Mouse (Mus musculus) left cerebral cortex, postnatal 4 days (tissue): ENCODE data around the gene Nlrc3. TPM values are rescaled to one million over a fixed set of nuclear protein-coding genes. Genes with fewer than 3 reads are reported as not detected.

Experiments
- DNase-seq: peaks from one replicate; pipeline ENCODE4 v3.0.0-alpha.2; 2022
- intact Hi-C: fragments of 180-260 bp; cut with DNase I; formaldehyde crosslinking; loops from one replicate; pipeline ENCODE4 v1.15.1; 2025
- microRNA-seq: library from miRNA; unstranded; fragments of <30 nt; microRNA quantifications from one replicate; pipeline ENCODE4 v1.2.0, GENCODE M21; 2022
- total RNA-seq, 2 experiments: library from RNA; stranded (reverse); gene quantifications; 2 replicates each; pipeline ENCODE4 v1.2.3; 2021

Gene Nlrc3
- total RNA-seq, 2 experiments from 2014 or later, result 2.6 to 2.9 TPM

DNA sequence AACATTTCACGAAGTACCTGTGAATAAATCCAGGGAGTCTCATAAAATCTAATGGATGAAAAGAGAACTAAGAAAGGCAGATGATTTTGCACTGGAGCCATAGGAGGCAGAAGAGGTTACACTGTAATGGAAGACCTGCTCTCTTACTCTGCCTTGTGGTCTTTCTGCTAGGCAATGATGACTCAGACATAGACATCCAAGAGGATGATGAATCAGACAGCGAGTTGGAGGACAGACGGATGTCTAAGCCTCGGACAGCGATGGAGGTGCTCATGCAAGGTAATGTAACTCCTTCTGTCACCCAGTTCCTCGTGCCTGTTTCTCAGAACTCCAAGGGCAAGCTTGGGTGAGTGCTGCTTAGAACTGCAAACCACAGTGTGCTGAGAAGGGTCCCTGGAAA, 42.9 kb downstream of the Nlrc3 start:
- intact Hi-C loops, result no loop called here
- DNase-seq, result no peak

DNA sequence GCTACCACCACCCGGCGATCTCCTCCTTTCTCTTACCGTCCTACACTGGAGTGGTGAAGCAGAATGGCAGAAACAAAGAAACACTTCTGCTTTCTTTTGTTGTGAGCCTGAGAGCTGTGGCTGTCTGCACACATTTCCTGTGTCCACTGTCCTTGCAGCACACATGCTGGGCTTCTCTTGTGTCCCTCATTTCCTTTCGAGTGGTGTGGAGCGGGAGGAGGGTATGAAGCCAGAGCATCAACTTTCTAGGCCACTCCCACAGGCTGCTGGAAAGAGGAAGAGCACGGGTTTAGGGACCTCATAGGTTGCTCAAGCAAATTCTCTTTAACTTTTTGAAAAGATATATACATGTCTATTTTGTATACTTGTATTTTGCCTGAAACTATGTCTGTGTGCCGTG, 47.3 kb downstream of the Nlrc3 start:
- intact Hi-C loops, result loop anchor here (10.0 kb wide), 1 partner anchor 66 kb away; no protein-coding TSS in a partner anchor
- DNase-seq, result no peak

DNA sequence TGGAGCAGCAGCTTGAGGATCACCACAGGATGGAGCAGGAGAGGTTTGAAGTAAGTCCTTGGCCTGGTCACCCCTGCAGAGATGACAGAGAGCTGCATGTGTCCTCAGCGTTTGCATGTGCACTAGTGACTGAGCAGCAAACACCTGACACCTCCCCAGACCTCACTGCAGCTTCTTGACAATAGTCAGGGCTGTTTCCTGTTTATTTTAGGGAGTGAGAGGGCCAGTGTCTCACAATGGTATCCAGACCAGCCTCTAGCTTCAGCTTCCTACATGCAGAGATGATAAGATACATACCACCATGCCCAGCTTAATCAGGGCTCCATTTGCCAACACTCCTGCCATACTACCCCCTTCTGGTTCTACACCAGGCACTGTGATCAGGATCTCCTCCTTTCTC, 47.9 kb downstream of the Nlrc3 start:
- no peak for DNase-seq

DNA sequence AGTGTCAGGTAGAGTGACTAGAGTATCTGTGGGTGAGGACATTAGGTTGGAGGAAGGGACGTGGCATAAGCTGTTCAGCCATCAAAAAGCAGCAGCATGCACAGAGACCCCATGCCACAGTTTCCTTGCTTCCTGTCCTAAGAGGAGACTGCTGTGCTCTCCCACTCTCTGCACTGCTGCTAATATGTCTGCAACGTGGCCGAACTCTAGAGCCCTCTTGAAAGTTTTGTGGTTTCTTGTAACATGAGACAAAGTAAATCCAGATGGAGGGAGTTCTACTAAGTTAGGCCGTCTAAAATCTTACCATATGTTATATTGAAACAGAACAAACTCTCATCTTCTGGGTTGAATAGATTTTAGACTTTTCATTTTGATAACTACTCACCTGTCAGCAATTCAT, 52.5 kb downstream of the Nlrc3 start:
- DNase-seq, result no peak
- intact Hi-C loops, result loop anchor here (10.0 kb wide), 1 partner anchor 71 kb away; no protein-coding TSS in a partner anchor

More for the DNA sequence above, 47.9 kb downstream of the Nlrc3 start:
- intact Hi-C loops, result loop anchor here (10.0 kb wide), 1 partner anchor 66 kb away; no protein-coding TSS in a partner anchor

DNA sequence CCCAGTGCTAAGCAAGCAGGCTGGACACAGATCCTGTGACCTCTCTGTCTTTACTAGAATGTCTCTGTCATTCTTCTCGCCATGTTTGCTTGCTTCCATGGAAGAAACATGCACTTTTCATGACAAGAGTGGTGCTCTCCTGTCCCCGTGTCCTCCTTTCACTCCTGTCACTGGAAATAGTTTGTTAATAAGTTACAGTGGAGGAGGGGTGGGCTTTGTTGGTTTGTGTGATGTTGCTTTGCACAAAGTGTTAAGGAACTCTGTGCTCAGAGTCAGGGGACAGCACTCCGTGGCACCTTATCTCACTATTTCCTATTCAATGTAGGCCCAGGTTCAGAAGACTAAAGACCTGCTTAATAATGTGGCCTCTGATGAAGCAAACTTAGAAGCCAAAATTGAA, 52.9 kb downstream of the Nlrc3 start:
- intact Hi-C loops, result loop anchor here (10.0 kb wide), 1 partner anchor 71 kb away; no protein-coding TSS in a partner anchor

DNA sequence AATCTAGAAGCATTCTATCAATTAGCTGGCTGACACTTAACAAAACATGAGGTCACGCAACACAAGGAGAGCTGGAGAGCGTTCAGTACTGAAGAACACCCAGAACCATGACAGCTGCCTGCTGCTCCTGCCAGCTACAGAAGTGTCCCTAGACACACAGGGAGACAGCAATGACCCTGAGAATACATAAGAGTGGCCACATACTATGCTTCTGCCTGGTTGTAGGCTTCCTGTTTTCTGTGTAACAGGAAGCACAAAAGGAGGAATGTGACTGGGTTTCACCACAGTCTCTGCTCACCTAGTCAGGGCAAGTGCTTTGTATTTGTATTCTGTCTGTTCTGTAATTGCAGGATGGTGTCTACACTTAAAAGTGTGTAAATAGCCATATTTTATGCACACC, 55.7 kb downstream of the Nlrc3 start:
- no peak for DNase-seq
- intact Hi-C loops, result loop anchor here (10.0 kb wide), 1 partner anchor 74 kb away; no protein-coding TSS in a partner anchor

More for the DNA sequence above, 52.9 kb downstream of the Nlrc3 start:
- DNase-seq, result no peak

DNA sequence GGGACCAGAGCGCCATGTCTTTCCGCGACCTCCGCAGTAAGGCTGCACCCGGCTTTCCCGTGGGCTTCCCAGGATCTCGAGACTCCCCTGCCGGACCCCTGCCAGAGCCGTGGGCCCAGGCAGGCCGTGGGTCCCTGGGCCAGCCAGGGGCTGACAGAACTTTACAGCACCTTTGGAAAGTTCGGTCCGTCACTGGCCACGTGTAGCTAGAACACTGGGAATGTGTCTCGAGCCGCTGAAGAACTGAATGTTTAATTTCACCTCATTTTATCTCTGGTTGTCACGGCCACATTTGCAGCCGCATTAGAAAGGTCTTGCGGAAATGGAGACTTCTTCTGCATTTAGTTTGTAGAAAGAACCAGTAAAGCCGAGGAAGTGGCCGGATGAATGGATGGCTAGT, 67.3 kb downstream of the Nlrc3 start:
- no peak for DNase-seq
- intact Hi-C loops, result no loop called here

DNA sequence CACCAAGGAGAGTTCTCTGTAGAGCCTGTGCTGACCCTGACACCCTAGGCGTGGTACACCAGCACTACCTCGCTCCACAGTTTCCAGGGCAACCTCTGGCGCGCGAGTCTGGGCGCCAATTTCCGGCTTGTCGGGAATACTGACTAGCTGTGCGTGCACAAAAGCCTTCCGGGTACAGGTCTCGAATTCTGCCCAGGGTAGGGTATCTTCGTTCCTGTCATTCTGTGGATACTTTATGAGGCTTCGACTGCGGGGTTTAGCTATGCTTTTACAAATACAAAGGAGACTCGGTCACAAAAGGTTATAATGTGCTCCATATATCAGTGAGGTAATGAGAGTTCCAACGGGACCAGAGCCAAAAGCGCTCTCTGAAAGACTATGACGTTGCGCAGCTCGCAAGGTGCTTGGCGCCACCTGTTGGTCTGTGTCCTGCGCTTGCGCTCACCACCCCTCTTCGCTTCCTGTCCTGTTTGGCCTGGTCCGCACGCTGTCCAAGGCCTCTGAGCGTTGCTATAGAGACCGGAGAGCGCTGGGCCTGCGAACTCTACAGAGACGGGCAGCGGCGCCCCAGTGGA, 67.8 kb downstream of the Nlrc3 start, which contains the start of the genes 1700037C18Rik and Cluap1:
1700037C18Rik (minus strand) TSS at position 153 of the 575 bp plus-strand sequence.
Cluap1 (plus strand) TSS at position 265 of the 575 bp plus-strand sequence.
- intact Hi-C loops, result no loop called here
- peak; percentile 94 for DNase-seq

DNA sequence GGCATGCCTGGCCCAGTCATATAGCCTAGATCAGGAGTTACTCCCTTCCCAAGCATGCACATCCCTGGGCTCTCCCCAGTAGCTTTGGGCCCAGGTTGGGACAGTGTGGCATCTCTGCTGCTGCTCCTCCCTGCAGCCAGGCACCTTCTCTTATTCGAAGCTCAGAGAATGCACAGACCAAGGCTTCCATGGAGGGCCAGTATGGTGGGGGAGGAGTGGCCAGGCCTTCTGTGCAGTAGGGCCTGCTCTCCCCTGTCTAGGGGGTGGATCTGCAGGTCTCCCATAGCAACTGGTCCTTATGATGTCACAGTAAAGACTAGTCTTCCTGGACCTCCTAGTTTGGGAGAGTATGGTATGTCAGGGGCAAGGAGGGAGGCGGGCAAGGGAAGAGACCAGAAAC, 69.0 kb downstream of the Nlrc3 start:
- intact Hi-C loops, result no loop called here
- no peak for DNase-seq

DNA sequence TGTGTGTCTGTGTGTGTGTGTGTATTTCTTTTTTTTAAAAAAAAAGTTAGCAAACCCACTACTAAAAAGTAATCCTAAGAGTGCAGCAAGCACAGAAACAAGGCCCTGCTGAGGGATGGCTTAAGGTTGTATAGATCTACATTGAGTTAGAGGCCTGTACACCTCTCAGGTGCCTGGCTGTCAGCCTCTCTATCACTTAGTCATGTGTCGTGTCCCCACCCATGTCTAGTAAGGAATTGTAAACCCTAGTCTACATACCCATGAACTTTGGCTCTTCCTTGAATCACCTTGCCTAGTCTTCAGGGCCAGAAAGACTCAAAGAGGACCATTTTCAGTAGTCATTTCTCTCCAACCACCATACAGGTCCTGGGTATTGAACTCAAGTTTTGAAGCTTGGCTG, 79.9 kb downstream of the Nlrc3 start:
- DNase-seq, result no peak
- intact Hi-C loops, result no loop called here

DNA sequence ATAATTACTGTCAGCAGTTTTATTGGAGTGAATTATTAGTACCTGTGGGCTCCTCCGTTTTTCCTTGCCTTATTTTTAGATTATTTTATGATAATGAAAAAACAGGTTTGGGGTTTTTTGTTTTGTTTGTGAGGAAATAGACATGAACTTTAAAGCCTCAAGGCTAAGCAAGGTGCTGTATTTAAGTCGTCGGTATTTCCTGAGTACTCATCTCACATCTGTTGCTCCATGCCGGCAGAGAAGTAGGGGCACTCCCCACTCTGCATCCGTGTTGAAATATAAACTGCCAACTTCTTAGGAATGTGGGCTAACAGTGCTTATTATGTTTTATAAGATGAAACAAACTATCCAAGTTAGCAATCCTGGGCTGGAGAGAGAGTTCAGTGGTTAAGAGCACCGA, 80.4 kb downstream of the Nlrc3 start:
- no peak for DNase-seq
- intact Hi-C loops, result no loop called here

DNA sequence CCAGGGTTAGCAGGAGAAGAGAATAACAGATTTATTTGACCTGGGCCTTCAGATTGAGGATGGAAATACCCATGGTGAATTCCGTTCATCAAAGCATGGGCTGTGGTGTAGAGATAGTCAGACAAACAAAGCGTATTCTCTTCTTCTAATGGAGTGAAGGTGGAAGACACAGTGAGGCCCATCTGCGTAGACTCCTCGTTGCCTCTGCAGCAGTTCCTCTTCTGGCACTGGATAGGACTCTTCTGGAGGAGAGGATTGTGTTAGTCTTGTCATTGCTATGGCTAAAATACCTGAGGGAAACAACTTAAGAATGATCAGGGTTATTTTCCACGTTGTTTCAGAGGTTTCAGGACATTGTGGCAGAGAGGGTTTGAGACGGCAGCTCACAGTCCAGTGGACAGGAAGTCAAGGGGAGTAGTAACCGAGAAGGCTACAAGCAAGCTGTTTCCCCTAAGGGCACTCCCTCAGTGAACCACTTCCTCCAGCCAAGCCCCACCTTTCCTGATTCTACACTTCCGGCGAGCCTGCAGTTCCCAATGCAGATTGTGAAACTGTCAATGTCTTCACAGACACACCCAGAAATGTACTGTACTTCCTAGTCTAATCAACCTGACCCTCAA, 81.1 kb downstream of the Nlrc3 start:
- no peak for DNase-seq
- intact Hi-C loops, result no loop called here

Small RNA genes lying within 50 kb of the gene (microRNA-seq; reads per million reads assigned to microRNA genes)
- gene Gm23493, result not detected

Other genes with a start within 250 kb of the Nlrc3 start
- 10 to 100 TPM; 24.9 to 26.9 TPM for gene Zfp263, start 232.5 kb downstream of the Nlrc3 start, total RNA-seq
- not detected for gene Olfr15, start 145.8 kb downstream of the Nlrc3 start, total RNA-seq
- gene Zfp174, start 129.4 kb downstream of the Nlrc3 start, total RNA-seq, result 1 to 10 TPM; 5.9 to 6.1 TPM
- 10 to 100 TPM; 97.5 to 98.2 TPM for gene Naa60, start 104.3 kb downstream of the Nlrc3 start, total RNA-seq
- 10 to 100 TPM; 32.6 to 34.9 TPM for gene Zfp597, start 92.1 kb downstream of the Nlrc3 start, total RNA-seq
- 1 to 10 TPM in 1 of 2 experiments, under 1 TPM in 1; 0.64 to 1.3 TPM for gene Gm20695, start 92.0 kb downstream of the Nlrc3 start, total RNA-seq
- 1 to 10 TPM; 7.0 to 9.4 TPM for gene 1700037C18Rik, start 67.9 kb downstream of the Nlrc3 start, total RNA-seq
- 10 to 100 TPM; 34.9 to 41.9 TPM for gene Cluap1, start 67.8 kb downstream of the Nlrc3 start, total RNA-seq
- 10 to 100 TPM; 78.6 to 91.6 TPM for gene Slx4, start 27.1 kb upstream of the Nlrc3 start, total RNA-seq
- gene Dnase1, start 60.3 kb upstream of the Nlrc3 start, total RNA-seq, result not detected
- gene Trap1, start 101.2 kb upstream of the Nlrc3 start, total RNA-seq, result 10 to 100 TPM; 57.3 to 63.1 TPM
- 10 to 100 TPM; 93.3 to 96.2 TPM for gene Crebbp, start 237.4 kb upstream of the Nlrc3 start, total RNA-seq